Mouse (Mus musculus): Measurements from ENCODE around the gene Mknk2. TPM values are rescaled to one million over a fixed set of nuclear protein-coding genes. Genes with fewer than 3 reads are reported as not detected.

Mknk2 gene
- 100 to 1,000 TPM; 110 to 242 TPM for polyA plus RNA-seq (2017; shearing (Covaris generic))

DNA sequence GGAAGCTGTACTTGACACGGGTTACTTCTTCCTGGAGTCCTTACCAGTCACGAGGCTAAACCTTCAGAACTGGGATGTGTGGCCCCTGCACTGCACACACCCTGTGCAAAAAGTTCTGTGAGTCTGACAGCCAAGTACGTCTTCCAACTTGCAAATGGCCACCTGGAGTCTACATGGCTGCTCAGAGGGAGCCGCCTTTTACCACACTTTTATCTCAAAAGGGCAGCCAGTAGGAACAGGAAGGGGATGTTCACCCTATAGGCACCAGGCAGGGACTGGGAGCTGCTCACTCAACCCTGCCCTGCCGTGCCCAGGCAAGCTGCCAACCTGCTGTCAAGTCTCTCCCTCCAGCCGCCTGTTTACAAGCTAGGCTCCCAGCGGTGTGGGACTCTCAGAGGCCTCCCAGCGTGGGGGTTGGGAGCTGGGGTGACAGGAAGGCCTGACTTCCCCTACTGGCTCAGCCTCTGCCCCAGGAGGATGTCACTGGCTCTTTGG, at the start of gene Mknk2:
TSS of gene Mknk2 (minus strand) at position 171 of the 495 bp plus-strand sequence.

DNA sequence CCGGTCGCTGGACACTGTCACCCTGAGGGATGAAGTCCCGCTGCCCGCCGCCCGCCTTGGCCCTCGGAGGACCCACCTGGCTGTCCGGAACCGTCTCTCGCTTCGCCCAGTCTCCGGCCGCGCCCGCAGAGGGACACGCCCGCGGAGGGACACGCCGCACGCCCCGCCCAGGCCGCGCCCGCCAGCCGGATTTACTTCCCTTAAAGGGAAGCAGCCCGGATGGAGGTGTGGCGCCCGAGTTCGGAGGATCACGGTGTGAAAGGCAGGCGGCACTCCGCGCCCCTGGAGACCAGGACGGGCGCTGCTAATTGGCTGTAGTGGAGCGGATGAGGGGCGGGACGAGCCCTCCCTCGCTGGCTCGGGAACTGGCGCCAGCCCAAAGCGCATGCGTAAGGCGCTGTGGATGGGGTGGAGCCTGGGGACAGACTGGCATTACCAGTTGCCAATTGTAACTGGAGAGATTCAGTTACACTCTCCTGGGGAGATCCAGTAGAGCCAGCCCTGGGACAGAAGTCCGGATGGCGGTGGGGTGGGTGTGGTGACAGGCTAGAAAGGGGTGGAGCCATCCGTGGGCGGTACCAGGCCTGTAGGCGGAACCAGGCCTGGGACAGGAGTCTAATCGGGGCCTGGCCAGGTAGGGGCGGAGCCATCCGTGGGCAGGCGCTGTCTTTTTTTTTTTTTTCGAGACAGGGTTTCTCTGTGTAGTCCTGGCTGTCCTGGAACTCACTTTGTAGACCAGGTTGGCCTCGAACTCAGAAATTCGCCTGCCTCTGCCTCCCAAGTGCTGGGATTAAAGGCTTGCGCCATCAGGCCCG, 24.0 kb upstream of the Mknk2 start, which contains the start of the genes Mob3a and Izumo4:
TSS of gene Mob3a (minus strand) at position 257 of the 815 bp plus-strand sequence.
TSS of gene Izumo4 (plus strand) at position 464 of the 815 bp plus-strand sequence.

DNA sequence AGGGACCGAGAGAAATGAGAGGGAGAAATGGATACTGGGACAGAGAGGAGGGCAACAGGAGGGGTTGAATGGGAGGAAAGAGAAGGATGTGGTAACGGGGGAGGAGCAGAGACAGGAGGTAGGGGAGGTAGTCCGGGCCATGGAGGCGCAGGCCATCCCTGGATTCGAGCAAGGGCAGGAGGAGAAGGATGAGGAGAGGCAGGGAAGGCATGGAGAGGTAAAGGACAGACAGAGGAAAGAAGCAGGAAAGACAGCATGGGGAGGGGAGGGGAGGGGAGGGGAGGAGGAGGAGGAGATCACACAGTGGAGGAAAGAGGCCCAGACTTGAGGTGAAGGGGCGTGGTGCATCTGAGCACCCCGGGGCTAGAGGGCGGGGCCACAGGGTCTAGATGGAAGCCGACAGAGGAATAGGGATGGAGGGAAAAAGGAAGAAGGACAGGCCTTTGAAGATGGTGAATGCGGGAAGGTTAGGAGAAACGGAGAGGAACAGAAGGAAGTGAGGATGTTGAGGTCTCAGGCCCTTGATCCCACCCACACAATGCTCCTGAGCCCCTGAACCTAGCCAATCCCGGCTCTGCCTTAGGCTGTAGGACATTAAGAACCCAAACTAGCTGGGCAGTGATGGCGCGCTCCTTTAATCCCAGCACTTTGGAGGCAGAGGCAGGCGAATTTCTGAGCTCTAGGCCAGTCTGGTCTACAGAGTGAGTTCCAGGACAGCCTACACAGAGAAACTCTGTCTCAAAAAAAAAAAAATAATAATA, 20.9 kb downstream of the Mknk2 start, which contains the start of gene Btbd2:
TSS of gene Btbd2 (minus strand) at position 209 of the 761 bp plus-strand sequence.

DNA sequence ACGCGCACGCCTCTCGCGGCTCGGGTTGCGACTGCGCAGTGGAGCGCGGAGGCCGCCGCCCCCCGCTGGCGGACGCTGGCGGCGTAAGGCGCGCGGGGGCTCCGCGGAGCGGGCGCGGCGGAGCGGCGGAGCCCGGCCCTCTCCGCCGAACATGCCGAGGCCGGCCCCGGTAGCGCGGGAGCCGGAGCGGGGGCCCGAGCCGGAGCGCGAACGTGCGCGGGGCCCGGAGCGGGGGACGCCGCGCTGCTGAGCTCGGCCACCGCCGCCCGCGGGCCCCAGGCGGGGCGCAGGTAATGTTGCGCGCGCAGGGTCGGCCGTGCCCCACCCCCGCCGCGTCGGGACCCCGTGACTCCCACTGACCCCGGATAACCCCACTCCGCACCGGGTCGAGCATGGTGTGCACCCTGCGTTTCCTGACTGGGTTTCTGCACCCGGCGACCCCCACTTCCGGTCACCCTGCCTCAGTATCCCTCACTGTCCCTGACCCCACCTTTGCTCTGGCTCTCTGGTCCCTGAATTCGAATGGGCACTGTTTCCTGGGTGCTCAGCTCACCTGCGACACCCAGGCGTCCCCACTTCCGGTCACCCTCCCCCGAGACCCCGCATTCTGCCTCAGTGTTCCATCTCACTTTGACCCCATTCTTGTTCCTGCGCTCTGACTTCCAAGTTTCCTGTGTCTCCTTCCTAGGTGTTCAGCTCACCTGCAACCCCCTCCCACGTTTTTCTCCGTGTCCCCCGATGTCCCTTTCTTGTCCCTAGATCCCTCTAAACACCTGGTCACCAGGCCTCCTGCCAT, 55.1 kb downstream of the Mknk2 start, which contains the start of gene Csnk1g2:
TSS of gene Csnk1g2 (plus strand) at position 178 of the 796 bp plus-strand sequence.

Other genes starting within 250 kb of the Mknk2 start
- 100 to 1,000 TPM; 101 to 107 TPM for gene Tcf3, start 244.5 kb downstream of the Mknk2 start, polyA plus RNA-seq (2017; shearing (Covaris generic))
- under 1 TPM; 0.06 to 0.12 TPM for gene Onecut3, start 183.3 kb downstream of the Mknk2 start, polyA plus RNA-seq (2017; shearing (Covaris generic))
- gene Atp8b3, start 139.0 kb downstream of the Mknk2 start, polyA plus RNA-seq (2017; shearing (Covaris generic)): under 1 TPM in 1 of 2 experiments, not detected in 1; 0.04 TPM
- gene Rexo1, start 116.6 kb downstream of the Mknk2 start, polyA plus RNA-seq (2017; shearing (Covaris generic)): 10 to 100 TPM; 36.5 to 38.7 TPM
- gene Klf16, start 100.8 kb downstream of the Mknk2 start, polyA plus RNA-seq (2017; shearing (Covaris generic)): 10 to 100 TPM in 1 of 2 experiments, 1 to 10 TPM in 1; 7.3 to 11.4 TPM
- 100 to 1,000 TPM; 169 to 195 TPM for gene Abhd17a, start 87.8 kb downstream of the Mknk2 start, polyA plus RNA-seq (2017; shearing (Covaris generic))
- 100 to 1,000 TPM in 1 of 2 experiments, 10 to 100 TPM in 1; 96.4 to 124 TPM for gene Scamp4, start 75.2 kb downstream of the Mknk2 start, polyA plus RNA-seq (2017; shearing (Covaris generic))
- gene Adat3, start 75.2 kb downstream of the Mknk2 start, polyA plus RNA-seq (2017; shearing (Covaris generic)): 1 to 10 TPM; 4.7 to 6.4 TPM
- 10 to 100 TPM in 1 of 2 experiments, 1 to 10 TPM in 1; 6.5 to 15.3 TPM for gene Gm49322, start 72.1 kb downstream of the Mknk2 start, polyA plus RNA-seq (2017; shearing (Covaris generic))
- 100 to 1,000 TPM; 228 to 252 TPM for gene Csnk1g2, start 55.3 kb downstream of the Mknk2 start, polyA plus RNA-seq (2017; shearing (Covaris generic))
- 10 to 100 TPM; 20.1 to 27.7 TPM for gene Btbd2, start 21.0 kb downstream of the Mknk2 start, polyA plus RNA-seq (2017; shearing (Covaris generic))
- gene Mob3a, start 23.9 kb upstream of the Mknk2 start, polyA plus RNA-seq (2017; shearing (Covaris generic)): 100 to 1,000 TPM; 213 to 321 TPM
- gene Izumo4, start 24.1 kb upstream of the Mknk2 start, polyA plus RNA-seq (2017; shearing (Covaris generic)): 100 to 1,000 TPM; 121 to 131 TPM
- 10 to 100 TPM; 38.5 to 75.7 TPM for gene Ap3d1, start 64.2 kb upstream of the Mknk2 start, polyA plus RNA-seq (2017; shearing (Covaris generic))
- gene Dot1l, start 77.1 kb upstream of the Mknk2 start, polyA plus RNA-seq (2017; shearing (Covaris generic)): 10 to 100 TPM; 14.8 to 15.7 TPM
- gene Sf3a2, start 120.1 kb upstream of the Mknk2 start, polyA plus RNA-seq (2017; shearing (Covaris generic)): 10 to 100 TPM; 64.0 to 79.5 TPM
- gene Plekhj1, start 120.5 kb upstream of the Mknk2 start, polyA plus RNA-seq (2017; shearing (Covaris generic)): 100 to 1,000 TPM; 224 to 242 TPM
- not detected for gene Amh, start 127.1 kb upstream of the Mknk2 start, polyA plus RNA-seq (2017; shearing (Covaris generic))
- under 1 TPM in 1 of 2 experiments, not detected in 1; 0.53 TPM for gene Jsrp1, start 135.4 kb upstream of the Mknk2 start, polyA plus RNA-seq (2017; shearing (Covaris generic))
- gene Oaz1, start 148.5 kb upstream of the Mknk2 start, polyA plus RNA-seq (2017; shearing (Covaris generic)): 1,000 to 10,000 TPM; 2,247 to 2,345 TPM
- gene Lingo3, start 165.9 kb upstream of the Mknk2 start, polyA plus RNA-seq (2017; shearing (Covaris generic)): under 1 TPM in 1 of 2 experiments, not detected in 1; 0.21 TPM
- 100 to 1,000 TPM; 151 to 243 TPM for gene Lsm7, start 177.1 kb upstream of the Mknk2 start, polyA plus RNA-seq (2017; shearing (Covaris generic))
- 10 to 100 TPM; 20.9 to 29.3 TPM for gene Sppl2b, start 177.2 kb upstream of the Mknk2 start, polyA plus RNA-seq (2017; shearing (Covaris generic))
- under 1 TPM in 1 of 2 experiments, not detected in 1; 0.05 TPM for gene Tmprss9, start 193.7 kb upstream of the Mknk2 start, polyA plus RNA-seq (2017; shearing (Covaris generic))
- 100 to 1,000 TPM; 213 to 220 TPM for gene Timm13, start 222.9 kb upstream of the Mknk2 start, polyA plus RNA-seq (2017; shearing (Covaris generic))
- gene Lmnb2, start 240.1 kb upstream of the Mknk2 start, polyA plus RNA-seq (2017; shearing (Covaris generic)): 10 to 100 TPM in 1 of 2 experiments, 1 to 10 TPM in 1; 7.6 to 12.9 TPM

Measured in activated CD4-positive, CD25-positive, alpha-beta regulatory T cell (primary cell).